Mouse (Mus musculus): ENCODE data around the gene Rell1. TPM values are rescaled to one million over a fixed set of nuclear protein-coding genes. Genes with fewer than 3 reads are reported as not detected.
A peak's percentile ranks its signal among the peaks of the same experiment; 100 is the strongest.

Gene Rell1
- polyA plus RNA-seq (2016; fragmentation: Nextera tagmentation; extraction: Ambion mirVana) = 11.8 and 12.5 TPM in 2 replicates

- no peaks in the 10 kb centered on the region for H3K36me3 ChIP-seq
- DNase-seq (ENCODE audit: low spot score) = peak; percentile 100
- peak within 1 kb of the TSS; percentile 90 for H3K27ac ChIP-seq (replicated peaks)
- H3K27me3 ChIP-seq (ENCODE audit: low read depth, poor library complexity, severe bottlenecking) = no peaks in the 10 kb centered on the region
- whole genome bisulfite sequencing = 2% methylated on average over 72 of the region's 85 CpGs
- H3K4me1 ChIP-seq = peaks cover 41% of the 10 kb centered on the region
- peak within 1 kb of the TSS; percentile 81 for H3K4me3 ChIP-seq
- H3K9me3 ChIP-seq (replicated peaks) = no peaks in the 10 kb centered on the region
These were observed at the start of gene Rell1 for GRCm38 (mm10) chr5:63968443-63969415. Gene Rell1 (minus strand): TSS chr5:63968897.

GRCm38 (mm10) chr5:64012596-64013366 is 44.1 kb upstream of the Rell1 start:
- no peak for DNase-seq (ENCODE audit: low spot score)
- no peaks in the 10 kb centered on the region for H3K4me1 ChIP-seq
- WGBS = 85% methylated on average over 13 of the region's 13 CpGs

DNA sequence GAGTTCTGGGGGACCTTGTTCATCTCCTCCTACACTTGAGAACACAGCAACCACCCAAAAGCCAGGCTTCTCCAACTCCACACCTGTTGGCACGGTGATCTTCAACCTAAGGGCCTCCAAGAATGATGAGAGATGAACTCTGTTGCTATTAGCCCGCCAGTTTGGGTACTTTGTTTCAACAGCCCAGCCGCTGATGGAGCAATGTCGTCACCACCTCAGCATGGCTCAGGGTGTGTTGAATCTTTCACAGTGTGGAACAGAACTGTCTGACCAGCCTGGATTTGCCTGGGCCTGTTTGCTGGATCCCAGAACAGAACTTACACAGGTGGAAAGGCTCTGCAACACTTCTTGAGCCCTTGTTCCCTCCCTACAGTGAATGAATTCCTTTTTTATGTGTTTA is 37.9 kb upstream of the Rell1 start:
- H3K9me3 ChIP-seq (replicated peaks) = no peaks in the 10 kb centered on the region
- no peaks in the 10 kb centered on the region for H3K27me3 ChIP-seq (ENCODE audit: low read depth, poor library complexity, severe bottlenecking)
- H3K4me3 ChIP-seq = no peak overlapping the region
- H3K36me3 ChIP-seq = no peaks in the 10 kb centered on the region
- H3K27ac ChIP-seq (replicated peaks) = no peak overlapping the region
- WGBS = 89% methylated on average over 4 of the region's 4 CpGs
- DNase-seq (ENCODE audit: low spot score) = no peak
- H3K4me1 ChIP-seq = no peaks in the 10 kb centered on the region

More at GRCm38 (mm10) chr5:64012596-64013366, 44.1 kb upstream of the Rell1 start:
- no peak overlapping the region for H3K4me3 ChIP-seq
- no peak overlapping the region for H3K27ac ChIP-seq (replicated peaks)
- H3K27me3 ChIP-seq (ENCODE audit: low read depth, poor library complexity, severe bottlenecking) = no peaks in the 10 kb centered on the region
- H3K9me3 ChIP-seq (replicated peaks) = no peaks in the 10 kb centered on the region
- H3K36me3 ChIP-seq = no peaks in the 10 kb centered on the region

DNA sequence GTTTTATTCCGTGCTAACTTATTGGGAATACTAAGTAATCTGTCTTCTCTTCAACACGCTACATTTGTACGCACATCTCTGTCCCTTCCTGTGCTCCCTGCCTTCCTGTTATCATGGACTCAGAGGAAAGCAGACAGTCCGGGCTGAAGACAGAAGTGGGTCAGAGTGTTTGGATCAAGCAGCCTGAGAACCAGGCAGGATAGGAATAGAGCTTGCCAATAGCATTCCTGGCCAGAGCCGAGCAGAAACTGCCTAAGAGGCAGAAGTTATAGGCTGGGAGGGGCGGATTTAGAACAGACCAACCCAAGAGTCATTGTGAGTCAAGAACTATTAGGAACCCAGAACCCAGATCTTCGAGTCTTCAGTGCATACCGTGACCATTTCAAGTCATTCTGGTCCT is 34.6 kb upstream of the Rell1 start:
- no peak for DNase-seq (ENCODE audit: low spot score)
- no peak overlapping the region for H3K27ac ChIP-seq (replicated peaks)
- H3K9me3 ChIP-seq (replicated peaks) = no peaks in the 10 kb centered on the region
- no peaks in the 10 kb centered on the region for H3K27me3 ChIP-seq (ENCODE audit: low read depth, poor library complexity, severe bottlenecking)
- no peaks in the 10 kb centered on the region for H3K4me1 ChIP-seq
- no peak overlapping the region for H3K4me3 ChIP-seq
- H3K36me3 ChIP-seq = no peaks in the 10 kb centered on the region
- 89% methylated on average over 8 of the region's 8 CpGs for WGBS

DNA sequence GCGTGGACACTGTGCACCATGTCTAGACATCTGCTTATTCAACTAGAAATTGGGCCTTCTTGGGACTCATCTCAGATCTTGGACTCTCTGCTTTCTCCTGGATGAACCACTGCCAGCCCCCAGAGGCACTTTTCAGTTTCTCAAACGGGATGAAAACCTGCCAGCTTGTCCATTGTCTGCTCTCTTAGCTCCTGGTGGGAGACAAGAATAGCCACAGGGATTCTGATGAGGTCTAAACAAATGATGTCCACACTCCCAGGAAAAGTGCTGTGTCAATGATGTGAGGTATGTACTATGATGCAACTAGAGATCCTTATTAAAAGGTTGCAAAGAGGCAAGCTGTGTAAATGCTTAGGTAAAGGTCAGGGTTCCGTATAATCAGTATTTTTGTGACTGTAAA is 25.2 kb upstream of the Rell1 start:
- Histone ChIP-seq H3K36me3 (no peaks in the 10 kb centered on the region), H3K27me3 (ENCODE audit: low read depth, poor library complexity, severe bottlenecking) (no peaks in the 10 kb centered on the region), H3K9me3 (replicated peaks) (no peaks in the 10 kb centered on the region), H3K27ac (replicated peaks) (no peak overlapping the region), H3K4me3 (no peak overlapping the region), H3K4me1 (peaks cover 5% of the 10 kb centered on the region)
- 35% methylated on average over 3 of the region's 3 CpGs for WGBS
- DNase-seq (ENCODE audit: low spot score) = no peak

GRCm38 (mm10) chr5:63990675-63991074 is 22.0 kb upstream of the Rell1 start:
- Histone ChIP-seq H3K4me3 (no peak overlapping the region), H3K4me1 (peaks cover 5% of the 10 kb centered on the region), H3K9me3 (replicated peaks) (no peaks in the 10 kb centered on the region), H3K36me3 (no peaks in the 10 kb centered on the region), H3K27ac (replicated peaks) (no peak overlapping the region), H3K27me3 (ENCODE audit: low read depth, poor library complexity, severe bottlenecking) (no peaks in the 10 kb centered on the region)
- 93% methylated on average over 3 of the region's 3 CpGs for WGBS
- no peak for DNase-seq (ENCODE audit: low spot score)

- H3K4me3 ChIP-seq = no peak overlapping the region
- no peaks in the 10 kb centered on the region for H3K9me3 ChIP-seq (replicated peaks)
- DNase-seq (ENCODE audit: low spot score) = no peak
- no peak overlapping the region for H3K27ac ChIP-seq (replicated peaks)
- 86% methylated on average over 6 of the region's 6 CpGs for WGBS
- no peaks in the 10 kb centered on the region for H3K27me3 ChIP-seq (ENCODE audit: low read depth, poor library complexity, severe bottlenecking)
- H3K36me3 ChIP-seq = no peaks in the 10 kb centered on the region
- no peaks in the 10 kb centered on the region for H3K4me1 ChIP-seq
These were observed 17.6 kb upstream of the Rell1 start for GRCm38 (mm10) chr5:63986337-63986736.

DNA sequence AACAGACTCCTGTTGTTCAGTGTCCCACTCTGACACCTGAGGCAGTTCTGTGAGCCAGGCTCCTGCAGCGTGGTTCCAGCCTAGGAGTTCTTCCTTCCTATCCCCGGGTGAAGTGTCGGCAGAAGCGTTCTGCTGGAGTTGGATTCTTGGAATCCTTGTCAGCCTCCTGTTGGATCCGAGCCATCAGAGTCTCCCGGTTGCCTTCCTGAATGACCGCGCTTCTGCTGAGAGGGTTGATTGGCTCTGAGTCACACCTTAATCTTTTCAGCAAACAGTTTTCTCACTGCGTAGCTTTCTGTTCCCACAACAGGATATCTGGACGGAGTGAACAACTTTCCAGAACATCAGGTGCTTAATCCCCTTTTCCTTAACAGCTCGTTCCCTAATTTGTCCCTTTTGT is 13.6 kb upstream of the Rell1 start:
- Histone ChIP-seq H3K27me3 (ENCODE audit: low read depth, poor library complexity, severe bottlenecking) (no peaks in the 10 kb centered on the region), H3K36me3 (no peaks in the 10 kb centered on the region), H3K9me3 (replicated peaks) (no peaks in the 10 kb centered on the region), H3K4me1 (no peaks in the 10 kb centered on the region), H3K27ac (replicated peaks) (no peak overlapping the region), H3K4me3 (no peak overlapping the region)
- no peak for DNase-seq (ENCODE audit: low spot score)
- 85% methylated on average over 11 of the region's 11 CpGs for WGBS

DNA sequence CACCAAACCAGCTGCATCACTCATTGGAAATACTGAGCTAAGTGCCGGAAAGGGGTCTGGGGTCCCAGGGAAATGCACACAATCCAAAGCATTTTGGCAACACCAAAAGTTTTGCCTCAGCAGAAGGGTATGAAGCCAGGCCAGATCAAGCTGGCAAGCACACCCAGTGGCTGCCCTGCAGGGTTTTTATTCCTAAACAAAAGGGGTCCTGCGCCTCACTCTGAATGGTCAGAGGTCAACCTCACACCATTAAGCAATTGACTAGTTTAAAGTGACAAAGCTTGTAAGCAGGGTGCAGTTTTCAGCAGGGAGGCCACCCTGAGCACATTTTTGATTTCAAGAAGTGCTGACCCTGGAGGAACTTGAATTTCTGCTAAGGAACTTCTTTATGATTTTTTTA is 2.3 kb upstream of the Rell1 start:
- H3K4me3 ChIP-seq = no peak overlapping the region
- H3K27ac ChIP-seq (replicated peaks) = peak overlapping the region; percentile 90; the same call in 1 of the 2 replicates
- H3K36me3 ChIP-seq = no peaks in the 10 kb centered on the region
- no peaks in the 10 kb centered on the region for H3K9me3 ChIP-seq (replicated peaks)
- peaks cover 41% of the 10 kb centered on the region for H3K4me1 ChIP-seq
- no peaks in the 10 kb centered on the region for H3K27me3 ChIP-seq (ENCODE audit: low read depth, poor library complexity, severe bottlenecking)
- 31% methylated on average over 2 of the region's 2 CpGs for WGBS
- DNase-seq (ENCODE audit: low spot score) = peak; percentile 29

DNA sequence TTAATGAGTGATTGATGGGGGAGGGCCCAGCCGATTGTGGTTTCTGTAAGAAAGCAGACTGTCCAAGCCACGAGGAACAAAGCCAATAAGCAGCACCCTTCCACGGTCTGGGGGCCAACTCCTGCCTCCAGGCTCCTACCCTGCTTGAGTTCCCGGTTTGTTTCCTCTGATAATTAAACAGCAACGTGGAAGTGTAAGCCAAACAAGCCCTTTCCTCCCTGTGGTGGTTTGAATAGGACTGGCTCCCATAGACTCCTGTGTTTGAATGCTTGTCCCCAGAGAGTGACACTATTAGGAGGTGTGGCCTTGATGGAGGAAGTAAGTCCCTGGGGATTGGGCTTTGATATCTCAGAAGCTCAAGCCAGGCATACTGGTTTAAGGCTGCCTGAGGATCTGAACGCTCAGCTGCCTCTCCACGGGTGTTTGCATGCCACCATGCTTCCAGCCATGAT is 1.6 kb upstream of the Rell1 start:
- H3K36me3 ChIP-seq = no peaks in the 10 kb centered on the region
- WGBS = 13% methylated on average over 7 of the region's 7 CpGs
- H3K27me3 ChIP-seq (ENCODE audit: low read depth, poor library complexity, severe bottlenecking) = no peaks in the 10 kb centered on the region
- DNase-seq (ENCODE audit: low spot score) = peak; percentile 24
- H3K27ac ChIP-seq (replicated peaks) = peak overlapping the region; percentile 90
- H3K9me3 ChIP-seq (replicated peaks) = no peaks in the 10 kb centered on the region
- H3K4me1 ChIP-seq = peaks cover 41% of the 10 kb centered on the region
- peak overlapping the region; percentile 3; the same call in 1 of the 2 replicates for H3K4me3 ChIP-seq

- H3K9me3 ChIP-seq (replicated peaks) = no peaks in the 10 kb centered on the region
- H3K4me3 ChIP-seq = peak overlapping the region; percentile 81
- WGBS = 29% methylated on average over 5 of the region's 5 CpGs
- H3K36me3 ChIP-seq = no peaks in the 10 kb centered on the region
- peak; percentile 24 for DNase-seq (ENCODE audit: low spot score)
- H3K4me1 ChIP-seq = peaks cover 41% of the 10 kb centered on the region
- peak overlapping the region; percentile 90 for H3K27ac ChIP-seq (replicated peaks)
- no peaks in the 10 kb centered on the region for H3K27me3 ChIP-seq (ENCODE audit: low read depth, poor library complexity, severe bottlenecking)
These were observed 897 bp upstream of the Rell1 start for GRCm38 (mm10) chr5:63969476-63970112.

- H3K27me3 ChIP-seq (ENCODE audit: low read depth, poor library complexity, severe bottlenecking) = no peaks in the 10 kb centered on the region
- H3K4me3 ChIP-seq = peak overlapping the region; percentile 81
- H3K9me3 ChIP-seq (replicated peaks) = no peaks in the 10 kb centered on the region
- peak; percentile 24 for DNase-seq (ENCODE audit: low spot score)
- H3K36me3 ChIP-seq = no peaks in the 10 kb centered on the region
- 4% methylated on average over 12 of the region's 12 CpGs for WGBS
- H3K27ac ChIP-seq (replicated peaks) = peak overlapping the region; percentile 90
- H3K4me1 ChIP-seq = peaks cover 41% of the 10 kb centered on the region
These were observed 1.0 kb downstream of the Rell1 start for GRCm38 (mm10) chr5:63967591-63968141.

Data from midbrain, embryonic 10.5 days (tissue).